Mouse (Mus musculus): Measurements from ENCODE around the gene Eif3j1.
A peak's percentile ranks its signal among the peaks of the same experiment; 100 is the strongest.
"Not testable (repeated sequence)": the region's sequence is repeated elsewhere in the genome, so short reads cannot be mapped to it uniquely, and the experiment has no call there.

The Eif3j1 gene

GRCm38 (mm10) chr2:122027862-122028755 lies at the start of gene Eif3j1:
Gene Eif3j1, plus strand, starts transcription at chr2:122028546.
- DNase-seq (ENCODE audit: low spot score): peak; percentile 60

GRCm38 (mm10) chr2:121995738-121996137 lies 32.6 kb upstream of the Eif3j1 start:
- DNase-seq (ENCODE audit: low spot score): no peak

- DNase-seq (ENCODE audit: low spot score): no peak
Measured at GRCm38 (mm10) chr2:122008832-122009231, 19.5 kb upstream of the Eif3j1 start.

- no peak for DNase-seq (ENCODE audit: low spot score)
Measured at GRCm38 (mm10) chr2:122011441-122011840, 16.9 kb upstream of the Eif3j1 start.

- no peak for DNase-seq (ENCODE audit: low spot score)
Measured at GRCm38 (mm10) chr2:122018705-122019104, 9.6 kb upstream of the Eif3j1 start.

GRCm38 (mm10) chr2:122022284-122022683 lies 6.1 kb upstream of the Eif3j1 start:
- no peak for DNase-seq (ENCODE audit: low spot score)

- DNase-seq (ENCODE audit: low spot score): not testable (repeated sequence)
Measured at GRCm38 (mm10) chr2:122027091-122027490, 1.3 kb upstream of the Eif3j1 start.

- no peak for DNase-seq (ENCODE audit: low spot score)
Measured at GRCm38 (mm10) chr2:122028756-122029700, 682 bp downstream of the Eif3j1 start.

- DNase-seq (ENCODE audit: low spot score): no peak
Measured at GRCm38 (mm10) chr2:122031970-122032369, 3.6 kb downstream of the Eif3j1 start.

GRCm38 (mm10) chr2:122036064-122036463 lies 7.7 kb downstream of the Eif3j1 start:
- no peak for DNase-seq (ENCODE audit: low spot score)

GRCm38 (mm10) chr2:122043926-122044325 lies 15.6 kb downstream of the Eif3j1 start:
- DNase-seq (ENCODE audit: low spot score): no peak

- no peak for DNase-seq (ENCODE audit: low spot score)
Measured at GRCm38 (mm10) chr2:122059365-122060115, 31.2 kb downstream of the Eif3j1 start.

GRCm38 (mm10) chr2:122065200-122065969 lies 37.0 kb downstream of the Eif3j1 start:
- DNase-seq (ENCODE audit: low spot score): no peak

- DNase-seq (ENCODE audit: low spot score): no peak
Measured at GRCm38 (mm10) chr2:122066241-122066640, 37.9 kb downstream of the Eif3j1 start.

GRCm38 (mm10) chr2:122069144-122069912 lies 41.0 kb downstream of the Eif3j1 start:
- DNase-seq (ENCODE audit: low spot score): no peak

- no peak for DNase-seq (ENCODE audit: low spot score)
Measured at GRCm38 (mm10) chr2:122069922-122070321, 41.6 kb downstream of the Eif3j1 start.

- DNase-seq (ENCODE audit: low spot score): no peak
Measured at GRCm38 (mm10) chr2:122081728-122082456, 53.5 kb downstream of the Eif3j1 start.

GRCm38 (mm10) chr2:122086446-122086845 lies 58.1 kb downstream of the Eif3j1 start:
- DNase-seq (ENCODE audit: low spot score): no peak

- DNase-seq (ENCODE audit: low spot score): no peak
Measured at GRCm38 (mm10) chr2:122093844-122094243, 65.5 kb downstream of the Eif3j1 start.

GRCm38 (mm10) chr2:122097686-122098085 lies 69.3 kb downstream of the Eif3j1 start:
- not testable (repeated sequence) for DNase-seq (ENCODE audit: low spot score)
